Mouse (Mus musculus) common myeloid progenitor, adult 5-6 weeks (primary cell): ENCODE results near the gene Usp49. TPM values are rescaled to one million over a fixed set of nuclear protein-coding genes. Genes with fewer than 3 reads are reported as not detected.
"Not testable (repeated sequence)": the region's sequence is repeated elsewhere in the genome, so short reads cannot be mapped to it uniquely, and the experiment has no call there.

Experiments
- ATAC-seq: replicated peaks from 2 replicates; pipeline ENCODE4 v1.8.0; 2016; ENCODE audit warnings: low read depth, mild to moderate bottlenecking, moderate TSS enrichment, inconsistent platforms; ENCODE audit not compliant: poor library complexity, severe bottlenecking
- total RNA-seq: library from RNA; stranded (forward); fragments of 200-1000, 187-1606 nt; gene quantifications from 2 replicates; pipeline ENCODE4 v1.2.3, GENCODE M21; 2017

Gene Usp49
- 4.9 and 11.4 TPM in 2 replicates for total RNA-seq

- no peak for ATAC-seq
Measured at GRCm38 (mm10) chr17:47630678-47631065, at the start of gene Usp49. Gene Usp49 (plus strand): TSS chr17:47630690.

- no peak for ATAC-seq
Measured at GRCm38 (mm10) chr17:47580962-47581361, 49.5 kb upstream of the Usp49 start.

DNA sequence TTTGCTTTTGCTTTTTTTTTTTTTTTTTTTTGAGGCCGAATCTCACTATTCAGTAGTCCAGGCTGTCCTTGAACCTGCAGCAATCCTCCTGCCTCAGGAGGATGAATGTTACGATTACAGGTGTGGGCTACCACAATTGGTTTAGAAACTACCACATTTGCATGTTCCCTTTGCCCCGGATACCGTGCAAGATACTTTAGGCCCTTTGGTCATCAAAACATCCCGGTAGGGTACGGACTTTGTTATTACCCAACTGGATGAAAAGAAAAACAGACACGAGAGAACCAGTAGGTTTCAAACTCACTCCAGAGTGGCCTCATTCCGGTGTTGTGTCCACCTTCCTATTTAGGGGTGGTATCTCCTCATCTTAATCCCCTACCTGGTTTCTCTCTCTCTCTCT, 42.0 kb upstream of the Usp49 start:
- no peak for ATAC-seq

DNA sequence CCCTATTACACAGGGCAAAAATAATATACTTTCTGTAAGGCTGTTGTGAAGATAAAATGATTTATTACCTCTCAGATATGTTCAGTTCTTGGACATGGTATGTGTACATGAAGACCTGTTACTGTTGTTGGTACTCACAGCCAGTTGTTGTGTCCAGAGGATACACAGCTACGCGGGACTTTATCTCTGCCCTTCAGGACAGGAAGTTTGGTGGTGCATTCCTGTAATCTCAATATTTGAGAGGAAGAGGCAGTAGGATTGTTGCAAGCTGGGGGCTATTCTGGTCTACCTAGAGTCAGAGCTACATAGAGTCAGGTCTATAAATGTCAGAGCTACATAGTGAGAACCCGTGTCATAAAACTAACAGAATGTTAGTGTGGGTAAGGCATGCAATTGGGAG, 39.4 kb upstream of the Usp49 start:
- ATAC-seq, result no peak

GRCm38 (mm10) chr17:47593215-47593853, 37.2 kb upstream of the Usp49 start:
- ATAC-seq, result peak; percentile 41

- ATAC-seq, result no peak
Measured at GRCm38 (mm10) chr17:47593854-47594182, 36.7 kb upstream of the Usp49 start.

DNA sequence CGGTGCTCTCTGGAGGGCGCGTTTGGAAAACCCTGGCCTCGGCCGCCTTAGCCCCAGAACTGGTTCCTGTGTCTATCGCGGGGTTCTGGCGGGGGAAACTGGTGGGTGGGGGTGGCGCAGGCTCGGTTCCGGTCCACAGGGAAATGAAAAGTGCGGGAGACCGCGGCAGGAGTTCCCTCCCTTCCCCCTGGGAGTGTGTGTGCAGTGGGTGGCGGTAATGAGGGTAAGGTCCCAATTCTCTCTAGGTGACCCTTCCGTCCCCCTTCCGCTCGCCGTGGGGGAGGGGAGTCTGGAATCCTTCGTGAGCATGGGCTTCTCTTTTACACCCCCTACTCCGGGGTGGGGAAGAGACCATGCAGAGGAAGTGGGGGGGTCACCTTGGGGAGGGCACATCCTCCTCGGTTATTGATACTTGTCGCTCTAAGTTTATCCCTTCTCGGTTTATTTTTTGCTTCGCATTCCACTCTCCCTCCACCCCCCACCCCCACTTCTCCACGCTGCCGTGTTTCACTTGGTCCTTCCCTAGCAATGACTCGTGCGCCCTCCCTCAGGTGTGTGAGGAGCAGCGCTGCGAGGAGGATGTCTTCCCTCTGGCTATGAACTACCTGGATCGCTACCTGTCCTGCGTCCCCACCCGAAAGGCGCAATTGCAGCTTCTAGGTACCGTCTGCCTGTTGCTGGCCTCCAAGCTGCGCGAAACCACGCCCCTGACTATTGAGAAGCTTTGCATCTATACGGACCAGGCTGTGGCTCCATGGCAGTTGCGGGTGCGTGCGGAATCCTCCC, 36.1 kb upstream of the Usp49 start:
- ATAC-seq, result no peak

- no peak for ATAC-seq
Measured at GRCm38 (mm10) chr17:47594969-47595247, 35.6 kb upstream of the Usp49 start.

DNA sequence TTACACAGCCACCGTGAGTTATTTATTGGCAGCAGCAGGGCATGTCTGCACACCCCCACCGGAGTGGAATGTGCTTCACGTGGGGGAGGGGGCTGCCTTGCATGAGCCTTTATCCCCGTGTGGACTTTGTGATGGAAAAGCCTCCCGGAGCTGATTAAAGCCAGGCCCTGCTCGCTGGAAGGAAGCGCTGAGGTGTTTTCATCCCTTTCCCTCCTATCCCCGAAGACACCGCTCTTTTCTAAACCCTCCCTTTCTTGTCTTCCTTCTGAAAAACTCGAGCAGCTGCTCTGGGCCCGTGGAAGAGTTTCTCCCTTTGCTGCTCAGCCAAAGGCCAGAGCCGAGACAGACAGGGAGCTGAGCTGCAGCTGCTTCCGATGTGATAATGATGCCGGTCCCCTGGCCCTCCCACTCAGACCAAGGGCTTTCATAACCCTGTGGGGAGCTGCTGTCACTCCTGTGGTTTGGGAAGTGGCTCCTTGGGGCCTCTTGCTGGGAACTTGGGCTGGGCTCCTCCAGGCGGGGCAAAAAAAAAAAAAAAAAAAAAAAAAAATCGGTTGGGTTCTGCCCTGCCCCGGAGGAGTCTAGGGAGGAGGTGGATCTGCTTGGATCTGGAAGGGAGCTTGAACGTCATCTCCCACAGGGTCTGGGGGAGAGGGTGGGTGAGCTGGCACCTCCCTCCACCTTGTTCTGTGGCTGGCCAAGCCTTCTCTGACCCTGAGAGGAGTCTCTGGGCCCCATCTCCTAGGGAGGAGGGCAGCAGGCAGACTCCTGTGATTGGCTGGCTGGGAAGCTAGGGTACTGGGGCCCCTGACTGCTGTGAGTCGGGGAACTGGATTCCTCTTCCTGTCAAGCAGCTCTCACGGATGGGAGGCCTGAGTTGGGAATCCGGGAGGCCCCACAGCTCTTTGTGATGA, 35.0 kb upstream of the Usp49 start:
- ATAC-seq, result peak; percentile 63

- ATAC-seq, result no peak
Measured at GRCm38 (mm10) chr17:47596162-47596838, 34.2 kb upstream of the Usp49 start.

DNA sequence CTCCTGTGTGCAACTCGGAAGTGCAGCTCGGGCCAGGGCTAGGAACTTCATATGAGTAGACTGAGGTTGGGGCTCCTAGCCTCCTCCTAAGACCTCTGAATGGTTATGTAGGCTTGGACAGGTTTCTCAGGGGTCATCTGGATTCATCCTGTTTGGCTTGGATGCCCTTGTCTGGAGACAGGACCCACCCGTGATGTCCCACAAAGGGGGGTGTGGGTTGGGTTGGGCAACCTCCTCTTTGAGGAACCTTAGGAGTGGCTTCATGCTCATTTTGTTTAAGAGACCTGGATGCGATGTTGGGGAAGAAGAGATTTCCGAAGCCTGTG, 33.7 kb upstream of the Usp49 start:
- no peak for ATAC-seq

DNA sequence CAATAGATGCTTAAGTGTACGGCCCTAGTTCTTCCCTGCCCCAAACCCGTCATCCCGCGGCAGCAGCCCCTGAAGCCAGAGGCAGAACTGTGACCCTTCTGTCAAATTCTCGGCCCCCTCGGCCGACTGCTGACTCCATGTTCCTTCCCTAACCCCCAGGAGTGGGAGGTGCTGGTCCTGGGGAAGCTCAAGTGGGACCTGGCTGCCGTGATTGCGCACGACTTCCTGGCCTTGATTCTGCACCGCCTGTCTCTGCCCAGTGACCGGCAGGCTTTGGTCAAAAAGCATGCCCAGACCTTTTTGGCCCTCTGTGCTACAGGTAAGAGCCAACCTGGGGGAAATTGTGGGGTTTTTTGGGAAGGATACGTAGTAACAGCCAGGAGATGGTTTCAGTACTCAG, 33.2 kb upstream of the Usp49 start:
- no peak for ATAC-seq

GRCm38 (mm10) chr17:47597838-47598579, 32.5 kb upstream of the Usp49 start:
- ATAC-seq, result peak; percentile 53

- ATAC-seq, result not testable (repeated sequence)
Measured at GRCm38 (mm10) chr17:47598580-47599304, 31.7 kb upstream of the Usp49 start.

GRCm38 (mm10) chr17:47599511-47600297, 30.8 kb upstream of the Usp49 start:
- peak; percentile 17 for ATAC-seq

GRCm38 (mm10) chr17:47600601-47601388, 29.7 kb upstream of the Usp49 start:
- no peak for ATAC-seq

DNA sequence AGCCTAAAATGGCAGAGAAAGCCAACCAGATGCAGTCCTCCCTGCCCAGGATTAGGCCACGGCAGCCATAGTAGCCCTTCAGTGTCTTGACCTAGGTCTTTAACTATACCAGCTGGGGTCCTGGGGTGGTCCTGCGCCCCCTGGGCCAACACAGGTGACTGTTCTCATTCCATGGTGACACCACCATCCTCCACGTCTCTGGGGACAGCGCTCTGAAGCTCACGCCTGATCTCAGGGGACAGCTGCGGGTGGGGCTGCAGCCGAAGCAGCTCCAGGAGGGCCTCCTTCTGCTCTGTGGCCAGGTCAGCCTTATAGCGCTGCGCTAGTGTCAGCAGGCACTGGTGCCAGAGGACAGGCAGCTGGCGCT, 29.1 kb upstream of the Usp49 start:
- no peak for ATAC-seq

- no peak for ATAC-seq
Measured at GRCm38 (mm10) chr17:47602289-47602688, 28.2 kb upstream of the Usp49 start.
